Mouse (Mus musculus) frontal cortex, postnatal 25 days (tissue): Measurements from ENCODE around the gene Irf8.

Experiments used
- DNase-seq, 2 experiments: peaks; one replicate each; pipeline ENCODE4 v3.0.0; 2022; ENCODE audit warnings: low spot score in 2 of 2

Gene Irf8

GRCm38 (mm10) chr8:120747286-120747685 is 11.1 kb downstream of the Irf8 start:
- no peak for DNase-seq

- no peak for DNase-seq
Observed at GRCm38 (mm10) chr8:120750616-120751015, 14.5 kb downstream of the Irf8 start.

- DNase-seq: no peak
Observed at GRCm38 (mm10) chr8:120751226-120752081, 15.3 kb downstream of the Irf8 start.

GRCm38 (mm10) chr8:120752082-120752452 is 15.9 kb downstream of the Irf8 start:
- no peak for DNase-seq

GRCm38 (mm10) chr8:120753476-120753875 is 17.3 kb downstream of the Irf8 start:
- DNase-seq: no peak

GRCm38 (mm10) chr8:120755306-120756297 is 19.4 kb downstream of the Irf8 start:
- DNase-seq: no peak

- no peak for DNase-seq
Observed at GRCm38 (mm10) chr8:120758005-120758404, 21.8 kb downstream of the Irf8 start.

- DNase-seq: no peak
Observed at GRCm38 (mm10) chr8:120759847-120760246, 23.7 kb downstream of the Irf8 start.

- no peak for DNase-seq
Observed at GRCm38 (mm10) chr8:120760341-120761215, 24.4 kb downstream of the Irf8 start.

- no peak for DNase-seq
Observed at GRCm38 (mm10) chr8:120763267-120763666, 27.1 kb downstream of the Irf8 start.

GRCm38 (mm10) chr8:120764638-120765037 is 28.5 kb downstream of the Irf8 start:
- DNase-seq: no peak

- no peak for DNase-seq
Observed at GRCm38 (mm10) chr8:120766622-120767021, 30.5 kb downstream of the Irf8 start.

GRCm38 (mm10) chr8:120768454-120769218 is 32.5 kb downstream of the Irf8 start:
- no peak for DNase-seq

- no peak for DNase-seq
Observed at GRCm38 (mm10) chr8:120777184-120777583, 41.0 kb downstream of the Irf8 start.

GRCm38 (mm10) chr8:120777732-120778131 is 41.6 kb downstream of the Irf8 start:
- no peak for DNase-seq

- DNase-seq: no peak
Observed at GRCm38 (mm10) chr8:120779106-120779505, 42.9 kb downstream of the Irf8 start.

- DNase-seq: no peak
Observed at GRCm38 (mm10) chr8:120783781-120784180, 47.6 kb downstream of the Irf8 start.

- no peak for DNase-seq
Observed at GRCm38 (mm10) chr8:120786753-120787152, 50.6 kb downstream of the Irf8 start.

- no peak for DNase-seq
Observed at GRCm38 (mm10) chr8:120787631-120788030, 51.5 kb downstream of the Irf8 start.

GRCm38 (mm10) chr8:120792710-120793109 is 56.6 kb downstream of the Irf8 start:
- DNase-seq: no peak
